Mouse (Mus musculus) heart, postnatal 25 days (tissue): ENCODE results near the gene Opn3. TPM values are rescaled to one million over a fixed set of nuclear protein-coding genes. Genes with fewer than 3 reads are reported as not detected.

Experiments used
- total RNA-seq, 2 experiments: library from RNA; stranded (reverse); gene quantifications; 2 replicates each; pipeline ENCODE4 v1.2.3; 2021

Gene Opn3
- total RNA-seq, 2 experiments from 2014 or later: 8.5 to 8.9 TPM

Other genes with a start within 250 kb of the Opn3 start
- 1 to 10 TPM; 2.1 to 2.6 TPM for gene Rgs7, start 200.3 kb downstream of the Opn3 start, total RNA-seq
- under 1 TPM; 0.45 to 0.47 TPM for gene Kmo, start 72.4 kb downstream of the Opn3 start, total RNA-seq
- 100 to 1,000 TPM; 615 to 625 TPM for gene Fh1, start 67.1 kb downstream of the Opn3 start, total RNA-seq
- gene Chml, start 125 bp upstream of the Opn3 start, total RNA-seq: 10 to 100 TPM; 10.9 to 13.6 TPM
- not detected for gene Wdr64, start 5.8 kb upstream of the Opn3 start, total RNA-seq
- under 1 TPM; 0.18 to 0.22 TPM for gene Exo1, start 187.8 kb upstream of the Opn3 start, total RNA-seq
- gene Gm38100, start 227.6 kb upstream of the Opn3 start, total RNA-seq: not detected